ENCODE assay signal across 10 mouse cellular contexts in genomic region chr1:87127206-87128030, GRCm38 (mm10). TPM values are rescaled to one million over a fixed set of nuclear protein-coding genes. Genes with fewer than 3 reads are reported as not detected.
DNase-seq lines count a peak whose midpoint lies in the region; ATAC-seq lines count a peak whose summit lies in the region.
"Had no signal": no experiment of that assay in that cellular context is flagged by ENCODE, and none has a peak within 500 bp of the region (broad histone marks: within the 10 kb centered on the region; RNA-seq: fewer than 3 reads in every experiment).

No protein-coding gene starts in this region.

- peaks cover 58% of the 10 kb centered on the region for H3K27me3 ChIP-seq in heart, embryonic 10.5 days (ENCODE audit: insufficient read depth, poor library complexity, severe bottlenecking)
- H3K27me3 ChIP-seq in forebrain, embryonic 16.5 days (replicated peaks; ENCODE audit: control insufficient read depth, insufficient read depth, low read length), result peaks cover 14% of the 10 kb centered on the region
- peaks cover 33% of the 10 kb centered on the region for H3K27me3 ChIP-seq in neural tube, embryonic 15.5 days (replicated peaks)

- 9% methylated on average over 43 of the region's 43 CpGs for WGBS in heart, embryonic 10.5 days
- WGBS in forebrain, embryonic 16.5 days, result 7% methylated on average over 43 of the region's 43 CpGs
- WGBS in neural tube, embryonic 15.5 days, result 10% methylated on average over 43 of the region's 43 CpGs

- no peak for DNase-seq in heart, embryonic 10.5 days (ENCODE audit: low spot score)
- DNase-seq in heart, postnatal 14 days, result no peak
- peak; percentile 31 for DNase-seq in ES-CJ7 (ENCODE audit: low read depth, low spot score)
- DNase-seq in left cerebral cortex, adult 11 months (ENCODE audit: low spot score), result peak; percentile 8
- DNase-seq in urinary bladder, postnatal 25 days (ENCODE audit: low spot score), result no peak
- DNase-seq in lung, postnatal 25 days (ENCODE audit: low spot score), result no peak

- intact Hi-C loops in heart, postnatal 14 days (cut with DNase I), result no loop called here

- H3K4me3 ChIP-seq in heart, embryonic 10.5 days, result peak overlapping the region; percentile 45
- peak overlapping the region; percentile 29 for H3K4me3 ChIP-seq in forebrain, embryonic 16.5 days (replicated peaks; ENCODE audit: low read length)
- H3K4me3 ChIP-seq in neural tube, embryonic 15.5 days (replicated peaks), result peak overlapping the region; percentile 27
- H3K4me3 ChIP-seq: lung, embryonic 15.5 days had no signal

- H3K36me3 ChIP-seq in heart, embryonic 10.5 days, result no peaks in the 10 kb centered on the region
- no peaks in the 10 kb centered on the region for H3K36me3 ChIP-seq in forebrain, embryonic 16.5 days (ENCODE audit: control insufficient read depth, insufficient read depth)
- no peaks in the 10 kb centered on the region for H3K36me3 ChIP-seq in neural tube, embryonic 15.5 days
- H3K36me3 ChIP-seq: G1E; lung, embryonic 15.5 days had no signal

- ATAC-seq in forebrain, embryonic 16.5 days, result 0 out of 2 replicates have a peak, but pooled peaks have one; percentile 40
- ATAC-seq in neural tube, embryonic 15.5 days (ENCODE audit: low FRiP score), result peak; percentile 50; the same call in 1 of the 2 replicates

- no peaks in the 10 kb centered on the region for H3K9me3 ChIP-seq in heart, embryonic 10.5 days
- no peaks in the 10 kb centered on the region for H3K9me3 ChIP-seq in forebrain, embryonic 16.5 days (ENCODE audit: control insufficient read depth, low read length)
- H3K9me3 ChIP-seq in neural tube, embryonic 15.5 days (replicated peaks), result no peaks in the 10 kb centered on the region
- H3K9me3 ChIP-seq: G1E; lung, embryonic 15.5 days had no signal

- peak overlapping the region; percentile 42 for H3K4me2 ChIP-seq in forebrain, embryonic 16.5 days (ENCODE audit: low read length)
- peak overlapping the region; percentile 53 for H3K4me2 ChIP-seq in neural tube, embryonic 15.5 days
- H3K4me2 ChIP-seq: lung, embryonic 15.5 days had no signal

- H3K4me1 ChIP-seq in heart, embryonic 10.5 days, result peaks cover 8% of the 10 kb centered on the region
- peaks cover 5% of the 10 kb centered on the region; the same call in 1 of the 2 replicates for H3K4me1 ChIP-seq in forebrain, embryonic 16.5 days (replicated peaks; ENCODE audit: control insufficient read depth, insufficient read depth, low read length)
- H3K4me1 ChIP-seq in neural tube, embryonic 15.5 days, result peaks cover 5% of the 10 kb centered on the region
- H3K4me1 ChIP-seq: lung, embryonic 15.5 days had no signal

- no peak overlapping the region; the same call in 1 of the 2 replicates for H3K9ac ChIP-seq in forebrain, embryonic 16.5 days (replicated peaks; ENCODE audit: low read depth, low read length)
- 0 out of 2 replicates have a peak overlapping the region, but pooled peaks have one; percentile 8 for H3K9ac ChIP-seq in neural tube, embryonic 15.5 days (replicated peaks)
- H3K9ac ChIP-seq: lung, embryonic 15.5 days had no signal

- no peak overlapping the region for H3K27ac ChIP-seq in heart, embryonic 10.5 days
- no peak overlapping the region for H3K27ac ChIP-seq in forebrain, embryonic 16.5 days (ENCODE audit: low read length)
- no peak overlapping the region for H3K27ac ChIP-seq in neural tube, embryonic 15.5 days (replicated peaks)
- H3K27ac ChIP-seq: lung, embryonic 15.5 days had no signal

RNA-seq across cellular contexts. Expression of gene Akp3, which starts 2.6 kb away (rescaled TPM):
- polyA plus RNA-seq in heart, embryonic 10.5 days (2016; fragmentation: Nextera tagmentation; extraction: Ambion mirVana), result not detected in 2 replicates
- total RNA-seq in heart, postnatal 14 days (2021), result not detected
- polyA plus RNA-seq in forebrain, embryonic 16.5 days (2015; fragmentation: Nextera tagmentation; extraction: Ambion mirVana), result not detected in 2 replicates
- polyA plus RNA-seq in neural tube, embryonic 15.5 days (2015; fragmentation: Nextera tagmentation; extraction: Ambion mirVana), result not detected in 2 replicates
- polyA plus RNA-seq: G1E; lung, embryonic 15.5 days had no signal

RNA-seq across cellular contexts. Expression of gene Alpi, which starts 26.0 kb away (rescaled TPM):
- polyA plus RNA-seq in heart, embryonic 10.5 days (2016; fragmentation: Nextera tagmentation; extraction: Ambion mirVana), result not detected in 2 replicates
- not detected for total RNA-seq in heart, postnatal 14 days (2021)
- not detected in 2 replicates for polyA plus RNA-seq in forebrain, embryonic 16.5 days (2015; fragmentation: Nextera tagmentation; extraction: Ambion mirVana)
- 0.72 TPM in 1 of 2 replicates, not detected in the other for polyA plus RNA-seq in neural tube, embryonic 15.5 days (2015; fragmentation: Nextera tagmentation; extraction: Ambion mirVana)
- total RNA-seq: G1E had no signal
- polyA plus RNA-seq: G1E had no signal

RNA-seq across cellular contexts. Expression of gene Ecel1, which starts 28.9 kb away (rescaled TPM):
- polyA plus RNA-seq in heart, embryonic 10.5 days (2016; fragmentation: Nextera tagmentation; extraction: Ambion mirVana), result 0.09 and 0.10 TPM in 2 replicates
- not detected for total RNA-seq in heart, postnatal 14 days (2021)
- polyA plus RNA-seq in forebrain, embryonic 16.5 days (2015; fragmentation: Nextera tagmentation; extraction: Ambion mirVana), result 13.4 and 25.3 TPM in 2 replicates
- polyA plus RNA-seq in neural tube, embryonic 15.5 days (2015; fragmentation: Nextera tagmentation; extraction: Ambion mirVana), result 71.9 and 84.7 TPM in 2 replicates
- total RNA-seq: G1E had no signal
- polyA plus RNA-seq: G1E had no signal

RNA-seq across cellular contexts. Expression of gene Alppl2, which starts 37.7 kb away (rescaled TPM):
- not detected in 2 replicates for polyA plus RNA-seq in heart, embryonic 10.5 days (2016; fragmentation: Nextera tagmentation; extraction: Ambion mirVana)
- total RNA-seq in heart, postnatal 14 days (2021), result not detected
- polyA plus RNA-seq in forebrain, embryonic 16.5 days (2015; fragmentation: Nextera tagmentation; extraction: Ambion mirVana), result not detected in 2 replicates
- not detected in 2 replicates for polyA plus RNA-seq in neural tube, embryonic 15.5 days (2015; fragmentation: Nextera tagmentation; extraction: Ambion mirVana)
- total RNA-seq: G1E had no signal
- polyA plus RNA-seq: G1E; lung, embryonic 15.5 days had no signal

RNA-seq across cellular contexts. Expression of gene Prss56, which starts 55.7 kb away (rescaled TPM):
- polyA plus RNA-seq in heart, embryonic 10.5 days (2016; fragmentation: Nextera tagmentation; extraction: Ambion mirVana), result not detected in 2 replicates
- not detected for total RNA-seq in heart, postnatal 14 days (2021)
- polyA plus RNA-seq in forebrain, embryonic 16.5 days (2015; fragmentation: Nextera tagmentation; extraction: Ambion mirVana), result 2.8 and 3.1 TPM in 2 replicates
- polyA plus RNA-seq in neural tube, embryonic 15.5 days (2015; fragmentation: Nextera tagmentation; extraction: Ambion mirVana), result 4.0 and 5.3 TPM in 2 replicates
- total RNA-seq: G1E had no signal
- polyA plus RNA-seq: G1E; lung, embryonic 15.5 days had no signal

Comparison
In these comparisons a context has a peak if more than half of its experiments do, and no peak if none do; other contexts are left out.
1. DNase-seq: peak in ES-CJ7 (single experiment) and left cerebral cortex, adult 11 months (single experiment); none in heart, embryonic 10.5 days (single experiment), heart, postnatal 14 days (0 of 2), urinary bladder, postnatal 25 days (single experiment) and lung, postnatal 25 days (single experiment).
2. RNA of gene Ecel1, which starts 28.9 kb away (polyA plus RNA-seq): 71.9 to 84.7 TPM in neural tube, embryonic 15.5 days and 13.4 to 25.3 TPM in forebrain, embryonic 16.5 days; 0.09 to 0.10 TPM in heart, embryonic 10.5 days; every median in the first group is over 10 times any median in the second.
3. Peak in every context shown above with its lines, with median percentiles within 50 percentile points of each other: H3K4me3 ChIP-seq.